Mouse (Mus musculus): ENCODE measurements around the gene Cdr2l. TPM values are rescaled to one million over a fixed set of nuclear protein-coding genes. Genes with fewer than 3 reads are reported as not detected.

Cdr2l gene
- total RNA-seq, 2 experiments from 2014 or later, result 3.1 to 4.0 TPM

DNA sequence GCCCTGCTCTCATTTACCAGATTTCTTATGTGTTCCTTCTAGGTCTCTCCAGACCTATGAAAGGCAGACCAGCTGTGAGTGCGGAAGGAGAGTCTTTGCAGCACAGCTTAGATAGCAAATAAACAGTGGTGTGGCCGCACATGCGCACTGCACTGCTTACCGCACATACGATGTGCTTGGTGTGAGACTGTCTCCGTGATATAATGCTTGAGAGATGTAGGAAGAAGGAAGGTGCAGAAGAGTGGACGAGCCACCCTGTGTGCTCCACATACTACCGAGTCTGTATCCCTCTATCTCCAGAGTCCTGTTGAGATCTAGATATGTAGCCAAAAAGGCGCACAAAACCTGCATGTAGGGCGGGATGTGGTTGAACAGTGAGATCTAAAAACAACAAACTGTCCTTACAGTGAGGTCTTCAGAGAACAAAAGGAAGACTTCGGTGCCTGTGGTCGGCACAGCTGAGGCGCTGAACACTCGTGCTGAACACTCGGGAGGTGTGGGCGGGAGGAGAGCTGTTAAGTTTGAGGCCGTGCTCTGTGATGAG is 25.2 kb downstream of the Cdr2l start:
- no peak for DNase-seq

DNA sequence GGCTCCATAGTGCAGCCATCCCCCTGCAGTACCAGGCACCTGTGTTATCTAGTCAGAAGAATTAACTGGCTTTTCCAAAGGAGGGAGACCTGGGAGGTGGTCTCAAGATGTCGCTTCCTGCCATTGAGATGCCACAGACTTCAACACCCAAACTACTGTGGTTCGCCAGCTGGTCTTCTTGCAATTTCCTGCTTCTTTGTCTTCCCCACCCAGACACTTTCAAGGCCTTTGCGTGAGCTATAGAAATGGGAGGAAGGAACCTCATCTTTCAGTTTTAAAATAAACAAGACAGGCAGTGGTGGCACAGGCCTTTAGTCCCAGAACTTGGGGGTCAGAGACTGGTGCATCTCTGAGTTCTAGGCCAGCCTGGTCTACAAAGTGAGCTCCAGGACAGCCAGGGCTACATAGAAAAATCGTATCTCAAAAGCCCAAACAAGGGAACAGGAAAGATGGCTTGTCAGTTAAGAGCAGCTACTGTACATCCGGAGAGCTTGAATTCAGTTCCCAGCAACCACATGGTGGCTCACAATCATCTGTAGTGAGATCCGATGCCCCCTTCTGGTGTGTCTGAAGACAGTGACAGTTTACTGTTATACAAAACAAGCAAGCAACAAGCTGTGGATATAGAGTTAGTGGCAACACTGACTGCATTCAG is 26.7 kb downstream of the Cdr2l start:
- DNase-seq, result no peak

DNA sequence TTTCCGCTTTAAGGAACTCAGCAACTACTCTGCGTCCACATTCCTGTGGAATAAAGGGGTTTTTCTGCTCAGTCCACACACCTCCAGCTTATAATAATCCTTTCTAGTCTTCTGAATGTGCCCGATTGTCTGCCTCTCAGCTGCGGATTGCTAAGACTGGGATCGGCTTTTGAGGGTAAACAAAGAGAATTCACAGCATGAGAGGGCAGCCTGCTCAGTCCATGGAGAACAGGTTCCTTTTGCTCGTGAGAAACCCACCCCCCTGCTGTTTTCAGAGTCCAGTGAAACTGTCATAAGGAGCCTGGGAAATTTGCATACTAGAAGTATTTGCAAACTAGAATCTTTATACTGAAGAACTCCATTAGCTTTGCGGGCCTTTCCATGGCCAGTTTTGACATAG is 27.8 kb downstream of the Cdr2l start:
- DNase-seq, result no peak

DNA sequence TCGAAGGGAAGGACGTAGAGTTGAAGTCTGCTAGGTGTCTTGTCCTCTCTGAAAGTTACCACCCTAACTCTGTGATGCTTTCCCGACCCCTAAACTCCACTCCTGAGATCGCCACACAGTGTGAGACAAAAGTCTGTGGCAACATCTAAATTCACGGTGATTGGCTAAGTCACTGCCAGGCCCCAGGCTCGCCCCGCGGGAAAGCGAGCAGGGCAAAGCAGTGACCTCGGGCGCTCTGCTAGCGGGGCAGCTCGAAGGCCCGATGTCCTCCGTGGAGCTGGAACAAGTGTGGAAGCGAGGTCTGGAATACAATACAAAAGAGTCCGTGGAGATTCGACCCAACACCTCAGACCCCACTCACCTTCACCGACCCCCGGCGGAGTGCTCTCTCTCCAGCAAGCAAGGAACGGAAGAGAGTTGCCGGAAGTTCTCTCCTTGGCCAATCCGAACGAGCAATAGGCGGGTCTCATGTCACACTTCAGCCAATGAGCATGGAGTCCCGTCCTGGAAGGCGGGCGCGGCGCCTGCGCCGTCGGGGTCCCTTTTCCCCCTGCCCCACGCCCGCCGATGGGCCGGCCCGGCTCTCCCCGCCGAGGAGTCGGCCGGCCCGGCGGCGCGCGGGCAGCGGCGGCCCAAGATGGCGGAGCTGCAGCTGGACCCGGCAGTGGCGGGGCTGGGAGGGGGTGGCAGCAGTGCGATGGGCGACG is 38.0 kb downstream of the Cdr2l start, which contains the start of the genes Atp5h and Kctd2:
TSS of gene Atp5h (minus strand) at position 432 of the 707 bp plus-strand sequence.
TSS of gene Kctd2 (plus strand) at position 598 of the 707 bp plus-strand sequence.
- DNase-seq, result peak; percentile 97

DNA sequence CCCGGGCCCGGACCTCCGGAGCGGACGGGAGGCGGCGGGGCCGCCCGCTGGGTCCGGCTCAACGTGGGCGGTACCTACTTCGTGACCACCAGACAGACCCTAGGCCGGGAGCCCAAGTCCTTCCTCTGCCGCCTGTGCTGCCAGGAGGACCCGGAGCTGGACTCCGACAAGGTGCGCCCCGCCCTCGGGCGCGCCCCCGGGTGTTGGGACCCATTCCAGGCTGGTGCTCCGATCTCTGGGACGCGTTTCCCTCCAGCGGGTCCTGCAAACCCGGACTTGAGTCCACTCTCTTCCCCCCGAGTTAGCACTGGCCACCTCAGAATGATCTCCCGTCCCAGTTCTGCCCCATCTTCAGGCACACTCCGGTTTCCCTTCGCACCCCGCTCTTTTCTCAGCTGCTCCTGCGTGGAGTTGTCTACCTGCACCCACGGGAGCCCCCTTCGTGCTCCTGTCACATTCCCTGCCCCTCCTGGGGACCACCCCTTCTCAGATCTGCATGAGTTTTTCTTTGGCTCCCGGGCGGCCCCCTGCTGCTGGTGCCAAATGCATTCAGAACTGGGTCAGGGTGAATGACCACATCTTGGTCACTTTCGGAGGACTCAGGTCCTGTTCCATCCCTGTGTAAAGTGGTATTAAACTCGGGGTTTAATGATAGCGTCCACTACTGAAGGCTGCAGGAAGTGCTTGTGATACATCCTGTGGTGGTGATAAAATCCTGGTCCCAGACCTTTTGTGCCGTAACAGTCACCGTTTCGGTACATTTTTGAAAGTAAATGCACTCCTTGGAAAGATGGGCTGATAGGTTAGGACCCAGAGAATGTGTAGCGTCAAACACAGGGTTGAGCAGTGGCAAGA is 38.8 kb downstream of the Cdr2l start:
- DNase-seq, result peak; percentile 64

DNA sequence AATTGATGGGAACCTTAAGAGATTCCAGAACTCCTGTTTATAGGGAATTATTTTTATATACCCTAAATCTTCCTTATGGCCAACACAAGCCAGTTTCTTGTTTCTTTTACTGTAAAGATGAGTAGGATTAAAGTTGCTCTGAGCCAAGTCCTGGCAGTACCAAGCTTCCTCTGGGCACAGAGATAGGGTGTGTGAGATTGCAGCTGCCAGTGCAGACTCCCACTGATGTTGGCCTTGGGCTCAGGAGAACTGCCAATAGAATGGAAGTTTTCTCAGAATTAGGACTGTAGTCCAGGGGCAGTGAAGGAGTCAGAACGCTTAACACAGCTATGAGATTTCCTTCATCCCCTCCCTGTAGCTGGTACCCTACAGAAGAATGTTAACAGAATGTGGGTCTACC is 39.6 kb downstream of the Cdr2l start:
- DNase-seq, result no peak

DNA sequence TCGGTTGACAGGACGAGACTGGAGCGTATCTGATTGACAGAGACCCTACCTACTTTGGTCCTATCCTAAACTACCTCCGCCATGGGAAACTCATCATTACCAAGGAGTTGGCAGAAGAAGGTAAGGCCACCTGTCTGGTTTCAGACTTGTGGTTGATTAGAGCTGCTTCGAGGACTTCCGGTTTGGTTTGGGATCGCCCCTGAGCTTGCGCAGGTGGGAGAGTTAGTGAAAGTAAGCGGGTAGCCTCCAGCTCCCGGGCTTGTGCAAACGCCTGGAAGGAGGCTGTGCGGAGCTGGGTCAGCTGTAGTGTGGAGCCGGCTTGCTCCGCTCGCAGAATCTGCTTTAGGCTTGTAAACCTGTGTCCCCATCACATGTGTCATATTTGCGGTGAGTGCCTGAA is 40.3 kb downstream of the Cdr2l start:
- no peak for DNase-seq

DNA sequence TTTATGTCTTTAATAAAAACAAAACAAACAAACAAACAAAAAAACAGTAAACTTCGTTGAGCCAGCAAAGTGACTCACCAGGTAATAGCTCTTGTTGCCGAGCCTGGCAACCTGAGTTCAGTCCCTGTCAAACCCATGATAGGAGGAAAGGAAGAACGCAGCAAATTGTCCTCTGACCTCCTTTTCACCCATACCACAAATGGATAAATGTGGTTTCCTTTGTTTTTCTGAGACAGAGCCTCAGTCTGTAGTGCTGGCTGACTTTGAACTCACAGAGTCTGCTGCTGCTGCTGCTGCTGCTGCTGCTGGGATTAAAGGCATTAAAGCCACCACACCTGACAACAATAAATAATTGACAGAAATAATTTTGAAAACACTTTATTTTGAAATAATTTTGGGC is 41.4 kb downstream of the Cdr2l start:
- DNase-seq, result no peak

DNA sequence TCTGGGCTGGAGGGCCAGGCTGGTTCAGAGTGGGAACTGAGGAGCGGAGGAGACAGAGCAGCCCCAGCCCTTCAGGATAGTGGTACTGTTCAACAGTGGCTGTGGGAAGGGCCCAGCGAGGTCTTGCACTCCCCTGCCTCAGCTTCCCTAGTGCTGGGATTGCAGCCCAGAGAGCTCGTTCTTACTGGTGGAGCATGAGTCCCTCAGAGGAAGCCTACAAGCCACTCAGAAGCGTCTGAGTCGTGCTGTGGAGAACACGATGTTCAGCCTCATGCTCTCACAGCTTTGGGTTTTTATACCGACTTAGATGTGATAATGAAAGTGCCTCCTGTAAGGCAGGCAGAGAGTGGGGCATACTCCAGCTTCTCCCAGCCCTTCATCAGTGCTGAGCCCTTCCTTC is 43.0 kb downstream of the Cdr2l start:
- no peak for DNase-seq

DNA sequence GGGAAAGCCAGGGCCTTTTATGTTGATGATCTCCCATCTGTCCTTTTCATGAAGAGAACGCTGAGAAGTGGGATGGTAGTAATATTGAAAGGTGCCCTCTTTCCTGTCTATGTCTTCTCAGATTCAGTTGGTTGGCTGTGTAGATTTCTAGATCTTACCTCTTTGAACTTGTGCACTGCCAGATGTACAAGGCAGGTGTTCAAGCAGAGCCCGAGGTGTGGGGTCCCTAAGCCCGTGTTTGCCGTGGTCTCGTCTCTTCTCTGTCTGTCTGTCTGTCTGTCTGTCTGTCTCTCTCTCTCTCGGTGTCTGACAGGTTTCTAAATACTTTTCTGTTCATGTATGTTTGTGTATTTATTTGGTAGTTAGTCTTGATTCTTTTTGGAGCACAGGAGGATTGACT is 44.0 kb downstream of the Cdr2l start:
- no peak for DNase-seq

DNA sequence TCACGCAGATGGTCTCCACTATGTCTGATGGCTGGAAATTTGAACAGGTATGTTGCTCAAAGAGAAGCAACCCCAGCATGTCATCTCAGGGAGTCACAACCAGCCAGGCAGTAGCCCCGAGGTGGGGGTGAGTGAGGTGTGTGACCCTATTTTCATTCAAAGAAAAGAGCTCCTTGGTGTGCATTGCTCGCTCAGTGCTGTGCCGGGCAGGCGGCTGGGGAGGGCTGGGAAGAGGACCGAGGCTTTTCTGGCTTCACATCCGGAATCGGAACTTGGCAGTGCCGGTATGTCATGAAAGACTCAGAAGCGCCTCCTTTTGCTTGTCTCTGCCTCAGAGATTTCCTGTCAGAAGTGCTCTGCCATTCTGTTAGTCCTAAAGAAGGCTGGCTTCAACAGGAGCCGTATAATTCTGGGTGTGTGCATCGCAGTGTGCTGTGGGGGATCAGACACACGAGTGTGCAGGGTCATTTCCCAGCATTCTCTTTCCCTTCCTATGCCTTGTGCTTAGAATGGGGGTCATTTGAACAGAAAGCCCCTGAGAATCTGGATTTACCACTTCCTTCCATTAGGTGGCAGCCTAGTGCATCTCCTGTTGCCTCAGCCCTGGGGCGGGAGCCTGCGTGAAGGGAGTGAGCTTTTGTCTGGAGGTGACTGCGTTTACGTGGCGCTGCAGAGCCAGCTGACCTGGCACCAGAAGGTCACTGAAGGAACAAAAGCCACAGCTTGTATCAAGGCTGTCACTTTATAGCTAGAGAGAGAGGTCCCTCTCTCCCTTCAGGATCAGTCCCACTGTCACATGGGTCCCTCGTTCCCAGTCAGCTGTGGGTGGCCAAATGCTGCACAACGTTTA is 46.0 kb downstream of the Cdr2l start:
- peak; percentile 53 for DNase-seq

DNA sequence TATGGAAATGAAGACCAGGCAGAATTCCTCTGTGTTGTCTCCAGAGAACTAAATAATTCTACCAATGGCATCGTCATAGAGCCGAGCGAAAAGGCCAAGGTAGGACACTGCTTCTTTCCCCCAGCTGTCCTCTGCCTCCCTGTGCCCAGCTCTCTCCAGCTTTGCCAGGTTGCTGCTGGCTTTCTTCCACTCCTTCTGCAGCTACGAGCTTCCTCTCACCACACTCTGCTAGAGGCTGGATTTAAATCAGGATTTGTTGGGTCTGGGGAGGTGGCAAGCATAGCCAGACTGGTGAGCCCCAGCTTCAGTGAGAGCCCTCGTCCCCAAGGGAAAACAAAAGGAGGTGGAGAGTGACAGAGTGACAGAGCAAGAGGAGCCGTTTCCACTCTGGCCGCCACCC is 47.6 kb downstream of the Cdr2l start:
- no peak for DNase-seq

DNA sequence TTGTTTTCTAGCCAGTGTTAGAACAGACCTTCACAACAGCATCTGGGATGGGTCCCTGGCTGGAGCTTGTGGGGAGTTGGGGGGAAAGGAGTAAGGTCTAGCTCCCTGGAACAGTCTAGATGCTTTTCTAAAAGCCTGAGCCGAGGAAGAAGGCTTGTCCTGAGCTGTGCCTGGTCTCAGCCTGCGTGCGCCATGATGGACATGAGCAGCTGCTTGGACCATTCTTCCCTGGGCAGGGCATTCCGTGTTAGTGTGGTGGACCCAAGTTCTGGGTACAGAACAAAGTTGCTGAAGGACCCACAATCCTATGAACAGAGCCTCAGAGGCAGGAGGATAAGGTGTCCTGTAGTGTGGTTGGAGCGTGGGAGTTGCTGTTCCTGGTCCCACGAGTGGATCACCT is 48.8 kb downstream of the Cdr2l start:
- no peak for DNase-seq

DNA sequence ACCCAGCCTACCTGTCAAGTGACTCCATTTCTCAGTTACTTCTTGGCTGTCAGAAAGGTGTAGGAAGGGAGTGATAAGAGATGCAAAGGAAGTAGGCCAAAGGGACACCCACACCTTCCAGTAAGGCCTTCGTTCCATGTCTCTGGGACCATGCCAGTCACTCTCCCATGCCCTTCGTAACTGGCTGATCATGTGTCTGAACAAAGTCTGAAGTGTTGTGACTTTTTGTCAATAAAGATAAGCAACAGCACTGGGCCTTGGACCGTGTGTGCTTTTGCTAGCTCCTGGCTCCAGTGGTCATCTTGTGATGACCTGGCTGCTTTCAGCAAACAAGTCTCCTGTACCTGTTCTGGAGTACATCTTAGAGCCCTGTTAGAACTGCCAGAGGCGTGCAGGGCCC is 51.1 kb downstream of the Cdr2l start:
- DNase-seq, result no peak

DNA sequence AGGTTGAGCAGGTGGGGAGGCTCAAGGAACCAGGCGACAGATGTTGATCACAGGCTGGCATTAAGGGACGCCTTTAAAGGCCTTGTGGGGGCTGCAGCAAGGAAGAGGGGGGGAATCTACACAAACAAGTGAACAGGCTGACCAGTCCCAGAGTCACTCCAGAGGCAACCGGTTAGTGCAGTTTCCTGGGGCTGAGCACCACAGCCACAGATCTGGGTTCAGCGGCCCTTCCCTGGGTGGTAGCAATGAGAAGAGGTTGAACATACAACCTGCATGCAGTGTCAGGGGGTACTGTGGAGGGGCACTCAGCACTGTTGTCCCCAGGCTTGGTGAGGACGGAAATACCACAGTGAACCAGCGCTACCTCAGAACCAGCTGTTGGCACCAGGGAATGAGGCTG is 51.6 kb downstream of the Cdr2l start:
- DNase-seq, result no peak

DNA sequence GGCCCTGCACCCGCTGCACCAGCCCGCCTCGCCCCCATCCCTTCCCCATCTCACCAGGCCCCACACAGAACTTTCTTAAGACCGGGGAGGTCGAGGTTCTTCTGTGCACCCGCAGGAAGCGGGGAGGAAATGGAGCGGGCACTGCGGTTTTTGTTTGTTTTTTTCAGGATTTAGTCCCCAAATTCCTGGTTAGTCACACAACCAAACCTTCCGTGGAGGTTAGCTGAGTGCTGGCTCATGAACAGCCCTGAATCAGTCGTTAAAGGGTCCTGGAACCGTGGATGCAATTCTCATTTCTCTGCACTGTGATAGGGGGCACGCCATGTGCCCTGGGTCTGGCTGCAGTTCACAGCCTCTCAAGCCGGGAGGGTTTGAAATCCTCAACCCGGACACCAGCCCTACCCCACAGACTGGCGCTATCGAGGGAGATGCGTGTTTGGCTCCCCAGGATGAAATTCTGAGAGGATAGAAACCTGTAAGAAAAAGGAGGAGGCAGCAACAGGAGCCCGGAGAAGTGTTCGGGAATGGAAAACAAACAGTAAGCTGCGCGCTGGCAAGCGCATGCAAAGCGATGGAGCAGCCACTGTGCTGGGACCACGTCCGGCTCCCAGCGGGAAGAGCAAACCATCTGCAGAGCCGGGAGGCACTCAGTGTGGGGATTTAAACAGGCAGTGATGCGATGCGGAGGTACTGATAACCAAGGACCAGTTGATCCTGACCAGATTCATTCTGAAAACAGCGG is 54.1 kb downstream of the Cdr2l start:
- no peak for DNase-seq

DNA sequence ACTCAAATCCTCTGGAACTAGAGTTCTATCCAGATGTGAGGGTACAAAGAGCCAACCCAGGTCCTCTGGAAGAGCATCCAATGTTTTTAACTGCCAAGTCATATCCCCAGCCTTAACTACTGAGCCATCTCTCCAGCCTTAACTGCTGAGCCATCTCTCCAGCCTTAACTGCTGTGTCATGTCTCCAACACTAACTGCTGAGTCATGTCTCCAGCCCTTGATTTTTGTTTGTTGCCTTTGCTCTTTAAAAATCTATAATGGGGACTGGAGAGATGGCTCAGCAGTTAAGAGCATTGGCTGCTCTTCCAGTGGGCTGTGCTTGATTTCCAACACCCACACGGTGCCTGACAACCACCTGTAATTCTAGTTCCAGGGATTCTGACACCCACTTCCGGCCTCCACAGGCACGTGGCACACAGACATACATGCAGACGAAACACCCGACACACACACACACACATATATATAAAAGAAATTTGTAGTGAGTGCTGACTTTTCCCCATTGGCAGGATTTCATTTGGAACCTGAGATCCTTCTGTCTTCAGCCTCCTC is 55.9 kb downstream of the Cdr2l start:
- no peak for DNase-seq

DNA sequence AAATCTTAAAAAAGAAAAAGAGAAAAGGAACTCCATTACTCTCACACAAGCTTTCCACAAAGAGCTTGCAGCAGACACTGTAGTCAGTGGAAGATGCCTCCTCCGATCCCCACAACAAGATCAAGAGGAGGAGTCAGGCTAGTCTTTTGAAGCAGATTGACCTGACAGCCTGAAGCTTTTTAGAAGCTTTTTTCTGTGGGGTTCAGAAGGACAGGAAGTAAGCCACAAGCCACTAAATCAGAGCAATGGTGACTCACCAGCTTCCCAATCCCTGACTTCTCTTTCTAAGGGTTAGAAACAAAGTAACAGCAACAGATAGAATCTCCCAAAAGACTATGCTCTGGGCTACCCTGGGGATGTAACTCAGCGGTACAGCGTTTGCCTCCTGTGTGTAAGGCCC is 57.6 kb downstream of the Cdr2l start:
- DNase-seq, result no peak

DNA sequence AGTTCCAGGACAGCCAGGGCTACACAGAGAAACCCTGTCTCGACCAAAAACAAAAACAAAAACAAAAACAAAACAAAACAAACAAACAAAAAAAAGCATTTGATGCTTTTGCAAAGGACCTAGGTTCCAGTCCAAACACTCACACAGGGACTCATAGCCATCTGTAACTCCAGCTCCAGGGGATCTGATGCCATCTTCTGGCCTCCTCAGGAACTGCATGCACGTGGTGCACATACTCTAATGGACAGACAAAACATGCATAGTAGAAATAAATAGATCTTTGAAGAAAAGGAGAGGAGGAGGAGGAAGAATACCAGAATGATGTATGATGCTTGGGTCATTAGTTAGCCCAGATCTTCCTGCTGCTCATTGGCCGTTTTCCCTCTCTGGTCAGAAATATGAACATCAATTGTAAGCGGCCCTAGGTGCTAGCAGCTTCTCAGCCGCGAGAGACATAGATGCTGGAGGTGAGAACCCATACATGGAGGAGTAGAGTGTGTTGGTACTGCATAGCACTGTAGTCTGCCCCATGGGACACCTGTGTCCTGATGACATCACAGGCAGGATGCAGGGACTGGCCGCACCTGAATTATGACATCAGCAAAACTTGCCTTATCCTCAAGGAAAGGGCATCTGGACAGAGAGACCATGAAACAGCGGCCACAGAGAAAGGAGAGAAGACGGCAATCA is 58.3 kb downstream of the Cdr2l start, which contains the start of gene Trim80:
TSS of gene Trim80 (plus strand) at position 640 of the 690 bp plus-strand sequence.
- no peak for DNase-seq

DNA sequence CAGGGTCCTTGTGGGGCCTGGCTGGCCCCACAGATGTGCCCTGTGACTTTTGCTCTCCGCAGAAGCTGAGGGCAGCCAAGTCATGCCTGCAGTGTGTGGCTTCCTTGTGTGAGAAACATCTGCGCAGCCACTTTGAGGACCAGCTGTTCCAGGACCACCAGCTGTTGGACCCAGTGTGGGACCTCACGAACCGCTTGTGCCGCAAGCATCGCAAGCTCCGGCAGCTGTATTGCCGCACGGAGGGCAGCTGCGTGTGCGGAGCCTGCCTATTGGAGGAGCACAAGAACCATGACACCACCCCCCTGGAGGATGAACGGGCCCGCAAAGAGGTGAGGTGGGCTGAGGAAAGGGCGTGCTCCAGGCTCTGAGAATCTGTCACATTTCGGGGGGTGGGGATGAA is 59.7 kb downstream of the Cdr2l start:
- no peak for DNase-seq
